Mouse (Mus musculus): ENCODE measurements around the gene Syt7.

GRCm38 (mm10) chr19:10359105-10359946 lies 29.6 kb upstream of the Syt7 start:
- no peak for TF ChIP-seq CTCF (IDR thresholded peaks at IDR 0.05; ENCODE audit: borderline replicate concordance, insufficient read depth, low read depth, low read length)
- TF ChIP-seq POLR2A (IDR thresholded peaks at IDR 0.05; ENCODE audit: borderline replicate concordance, insufficient read depth, low read length) = no peak
